Mouse (Mus musculus) urinary bladder, postnatal 4 days (tissue): ENCODE measurements around the gene Gipc1.

ENCODE experiments used
- DNase-seq, 2 experiments: peaks; one replicate each; pipeline ENCODE4 v3.0.0; 2021 to 2022; ENCODE audit warnings: low spot score in 2 of 2

The Gipc1 gene

DNA sequence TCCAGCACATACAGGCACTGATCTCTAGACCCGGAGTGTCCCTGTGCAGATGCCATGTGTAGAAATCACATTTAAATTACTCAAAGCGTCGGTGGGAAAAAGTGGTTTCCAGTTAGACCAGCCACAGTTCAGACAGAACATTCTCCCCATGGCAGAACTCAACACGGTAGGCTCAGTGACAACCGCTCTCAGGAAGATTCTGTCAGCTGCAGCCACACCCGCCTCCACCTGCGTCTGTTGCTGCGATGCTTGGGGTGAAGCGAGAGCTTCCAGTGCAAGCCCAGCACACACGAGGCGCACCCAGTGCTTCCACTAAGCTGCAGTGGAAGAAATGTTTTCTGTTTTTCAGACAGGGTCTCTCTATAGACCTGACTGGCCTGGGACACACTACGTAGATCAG, 27.4 kb downstream of the Gipc1 start:
- no peak for DNase-seq

DNA sequence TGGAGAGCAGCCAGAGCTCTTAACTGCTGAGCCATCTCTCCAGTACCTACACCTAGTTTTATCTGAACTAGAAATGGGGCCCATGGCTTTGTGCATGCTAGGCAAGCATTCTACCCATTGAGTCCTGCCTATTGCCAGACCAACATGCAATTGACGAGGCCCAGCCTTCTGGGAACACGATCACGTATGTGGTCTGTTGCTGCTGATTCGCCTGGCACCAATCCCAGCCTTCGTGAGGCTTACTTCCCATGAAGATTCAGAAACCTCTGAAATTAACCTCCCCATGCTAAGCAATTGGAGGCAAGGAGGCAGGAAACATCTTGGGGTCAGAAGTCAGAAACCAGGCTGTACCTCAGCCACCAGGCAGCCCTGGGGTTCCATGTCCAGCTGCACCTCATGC, 28.1 kb downstream of the Gipc1 start:
- no peak for DNase-seq

GRCm38 (mm10) chr8:83681099-83681498, 28.6 kb downstream of the Gipc1 start:
- DNase-seq = no peak

- DNase-seq = no peak
Observed at GRCm38 (mm10) chr8:83684517-83684916, 32.0 kb downstream of the Gipc1 start.

GRCm38 (mm10) chr8:83689264-83689663, 36.8 kb downstream of the Gipc1 start:
- no peak for DNase-seq

DNA sequence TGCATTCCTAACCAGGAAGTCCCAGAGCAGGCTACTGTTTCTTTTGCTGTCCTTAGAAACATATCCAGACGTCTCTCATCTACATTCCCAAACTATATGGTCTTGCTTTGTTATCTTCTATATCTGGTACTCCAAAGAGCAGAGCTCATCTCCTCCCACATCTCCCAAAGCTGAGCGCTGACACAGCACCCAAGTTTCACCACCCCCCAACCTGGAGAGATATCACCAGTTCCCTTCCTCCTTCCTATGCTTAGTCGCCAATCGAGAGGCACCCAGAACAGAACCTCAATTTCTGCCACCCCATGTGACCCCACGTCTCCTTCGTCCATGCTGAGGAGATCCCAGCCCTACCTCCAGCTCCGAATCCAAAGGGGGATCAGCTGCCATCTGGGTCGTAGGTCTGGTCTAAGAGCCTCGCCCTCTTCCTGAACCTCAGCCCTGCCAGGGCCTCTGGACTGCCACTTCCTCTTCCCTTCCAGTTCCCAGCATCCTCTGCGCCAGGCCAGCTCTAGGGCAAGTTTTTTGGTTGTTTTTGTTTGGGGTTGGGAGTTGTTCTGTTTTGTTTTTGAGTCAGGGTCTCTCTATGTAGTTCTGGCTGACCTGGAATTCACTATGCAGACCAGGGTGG, 41.2 kb downstream of the Gipc1 start:
- DNase-seq = no peak

DNA sequence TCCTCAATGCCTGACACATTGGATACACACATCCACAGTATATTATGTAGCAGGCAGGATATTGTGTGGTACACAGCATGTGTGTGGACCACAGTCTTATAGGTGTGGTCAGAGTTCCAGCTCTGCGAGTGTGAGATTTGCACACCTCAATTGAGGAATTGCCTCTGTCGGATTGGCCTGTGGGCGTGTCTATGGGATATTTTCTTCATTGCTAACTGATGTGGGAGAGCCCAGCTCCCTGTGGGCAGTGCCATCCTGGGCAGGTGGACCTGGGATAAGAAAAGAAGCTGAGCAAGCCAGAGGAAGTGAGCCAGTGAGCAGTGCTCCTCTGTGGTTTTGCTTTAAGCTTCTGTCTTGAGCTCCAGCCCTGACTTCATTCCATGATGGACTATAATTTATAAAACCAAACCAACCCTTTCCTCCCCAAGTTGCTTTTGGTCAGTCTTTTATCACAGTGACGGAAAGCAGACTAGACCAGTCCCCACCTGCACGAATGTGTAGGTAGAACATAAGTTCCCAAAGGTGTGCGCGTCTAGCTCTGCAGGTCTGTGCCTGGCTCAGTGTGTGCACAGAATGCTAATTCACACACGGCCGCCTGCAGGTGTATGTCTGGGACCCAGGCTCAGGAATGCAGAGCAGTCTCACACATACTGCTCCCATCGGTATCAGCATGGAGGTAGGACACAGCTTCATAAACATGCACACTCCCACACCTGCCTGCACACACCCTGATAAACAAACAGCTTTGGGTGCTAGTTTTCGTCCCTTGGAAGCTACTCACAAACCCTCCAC, 42.1 kb downstream of the Gipc1 start:
- DNase-seq = no peak

DNA sequence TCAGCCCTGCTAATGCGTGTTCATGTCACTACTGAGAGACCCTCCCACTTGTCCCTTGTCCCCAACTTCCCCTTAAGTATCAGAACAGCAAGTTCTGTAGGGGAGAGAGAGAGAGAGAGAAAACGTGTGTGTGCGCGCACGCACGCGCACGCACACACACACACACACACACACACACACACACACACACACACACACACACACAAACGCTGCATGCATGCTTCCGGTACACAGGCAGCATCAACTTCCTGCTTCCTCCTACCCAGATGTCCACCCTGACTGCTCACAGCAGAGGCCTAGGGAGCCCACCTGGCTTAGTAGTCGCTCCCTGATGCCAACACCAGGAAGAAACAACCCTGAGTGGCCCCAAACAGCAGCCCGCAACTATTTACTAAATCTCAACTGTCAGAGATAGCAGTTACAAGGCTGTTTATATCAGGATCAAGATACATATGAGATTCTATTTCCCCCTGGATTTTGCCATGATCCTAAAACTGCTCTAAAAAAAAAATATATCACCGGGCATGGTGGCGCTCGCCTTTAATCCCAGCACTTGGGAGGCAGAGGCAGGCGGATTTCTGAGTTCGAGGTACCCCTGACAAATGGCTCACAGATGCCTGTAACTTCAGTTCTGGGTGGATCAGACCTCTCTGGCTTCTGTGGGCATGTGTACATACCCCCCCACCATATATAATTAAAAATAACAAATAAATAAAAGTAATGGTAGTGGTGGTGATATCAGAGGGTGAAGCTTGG, 43.1 kb downstream of the Gipc1 start:
- DNase-seq = no peak

- DNase-seq = peak in 1 of 2 experiments; percentile 49
Observed at GRCm38 (mm10) chr8:83697374-83698220, 45.1 kb downstream of the Gipc1 start.

- DNase-seq = peak in 1 of 2 experiments; percentile 32
Observed at GRCm38 (mm10) chr8:83698291-83698660, 45.8 kb downstream of the Gipc1 start.

- DNase-seq = peak; percentile 77 to 82
Observed at GRCm38 (mm10) chr8:83698661-83699453, 46.4 kb downstream of the Gipc1 start, which contains the start of gene Pkn1. Gene Pkn1 (minus strand): TSS chr8:83699179.

DNA sequence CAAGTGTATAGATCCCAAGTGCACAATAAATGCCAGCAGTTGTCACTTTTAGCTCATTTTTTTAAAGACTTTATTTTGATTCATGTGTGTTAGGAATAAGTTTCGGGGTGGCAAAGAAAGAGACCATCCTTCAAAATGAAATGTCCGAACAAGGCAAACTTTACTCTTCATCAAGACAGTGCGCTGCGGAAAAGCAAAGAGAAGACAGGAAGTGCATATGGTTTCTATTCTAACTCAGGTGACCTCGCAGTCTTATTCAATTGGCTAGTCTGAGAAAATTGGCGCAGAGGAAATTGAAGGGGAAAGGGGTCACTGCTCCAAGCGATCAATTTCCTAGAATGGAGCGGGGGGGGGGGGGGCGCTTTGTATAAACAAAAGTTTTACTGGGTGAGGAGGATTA, 47.1 kb downstream of the Gipc1 start:
- DNase-seq = no peak

DNA sequence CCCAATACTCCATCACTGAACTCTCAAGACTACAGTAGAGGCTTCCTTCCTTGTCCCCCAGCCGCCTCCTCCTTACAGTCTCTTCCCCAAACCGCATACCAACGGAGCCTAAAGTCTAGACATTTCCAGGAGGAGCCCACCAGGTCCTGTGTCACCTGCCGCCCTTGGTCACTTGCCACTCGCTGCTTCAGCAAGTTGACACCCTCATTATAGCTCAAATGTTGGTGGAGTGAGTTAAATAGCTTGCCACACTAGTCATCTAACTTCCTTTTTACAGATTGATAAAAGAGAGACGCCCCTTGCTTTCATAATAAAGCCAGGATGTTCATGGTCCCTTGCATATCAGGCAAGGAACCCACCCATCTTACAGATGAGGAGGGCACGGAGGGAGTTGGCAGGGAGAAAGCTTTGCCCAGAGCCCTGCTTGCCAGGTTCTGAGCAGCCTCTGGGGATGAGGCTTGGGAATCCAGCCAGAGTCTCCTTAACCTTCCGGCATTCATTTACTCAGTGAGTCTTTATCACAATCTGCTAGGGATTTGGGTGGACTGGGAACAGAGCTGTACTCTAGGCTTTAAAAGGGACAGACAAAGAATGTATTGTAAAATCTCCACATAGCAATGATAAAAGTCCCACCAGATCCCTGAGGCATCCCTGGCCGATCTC, 48.1 kb downstream of the Gipc1 start:
- no peak for DNase-seq

- DNase-seq = no peak
Observed at GRCm38 (mm10) chr8:83703426-83703825, 50.9 kb downstream of the Gipc1 start.

GRCm38 (mm10) chr8:83706411-83706810, 53.9 kb downstream of the Gipc1 start:
- no peak for DNase-seq

DNA sequence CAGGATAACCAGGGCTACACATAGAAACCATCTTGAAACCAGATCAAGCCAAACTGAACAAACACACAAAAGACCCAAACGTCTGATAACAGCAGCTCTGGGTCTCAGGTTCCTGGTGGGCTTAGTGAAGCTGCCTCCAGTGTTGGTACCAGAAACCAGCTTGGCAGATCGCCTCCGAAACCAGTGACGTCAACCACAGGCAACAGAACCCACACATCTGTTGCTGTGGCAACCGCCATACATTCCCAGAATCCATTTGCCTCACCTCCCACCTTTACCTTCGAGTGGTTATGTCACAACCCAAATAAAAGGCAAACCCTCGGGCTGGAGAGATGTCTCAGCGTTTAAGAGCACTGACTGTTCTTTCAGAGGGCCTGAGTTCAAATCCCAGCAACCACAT, 55.1 kb downstream of the Gipc1 start:
- no peak for DNase-seq
